Mouse (Mus musculus): ENCODE results near the gene Klhl41. TPM values are rescaled to one million over a fixed set of nuclear protein-coding genes. Genes with fewer than 3 reads are reported as not detected.

Klhl41 gene
- polyA plus RNA-seq, 1 experiment from 2014 or later: 1.6 TPM

DNA sequence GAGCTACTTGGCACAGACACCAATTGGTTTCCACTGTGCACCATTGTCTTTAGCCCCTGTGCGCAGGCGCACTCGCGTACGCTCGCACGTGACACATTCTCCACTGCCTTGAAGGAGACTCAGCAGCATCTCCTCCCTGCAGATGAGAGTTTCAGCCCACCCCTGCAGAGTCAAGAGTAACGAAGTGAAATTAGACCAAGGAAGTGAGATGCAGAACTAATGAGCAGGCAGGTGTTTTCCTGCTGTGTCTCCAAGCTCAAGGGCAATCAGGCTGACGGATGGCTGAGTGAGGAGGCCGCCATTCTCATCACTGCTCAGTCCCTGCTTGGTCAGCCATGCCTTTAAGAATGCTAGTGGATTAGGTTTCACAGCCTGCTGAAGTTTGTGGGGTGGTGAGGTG lies 29.8 kb upstream of the Klhl41 start:
- 67% methylated on average over 10 of the region's 10 CpGs for WGBS

DNA sequence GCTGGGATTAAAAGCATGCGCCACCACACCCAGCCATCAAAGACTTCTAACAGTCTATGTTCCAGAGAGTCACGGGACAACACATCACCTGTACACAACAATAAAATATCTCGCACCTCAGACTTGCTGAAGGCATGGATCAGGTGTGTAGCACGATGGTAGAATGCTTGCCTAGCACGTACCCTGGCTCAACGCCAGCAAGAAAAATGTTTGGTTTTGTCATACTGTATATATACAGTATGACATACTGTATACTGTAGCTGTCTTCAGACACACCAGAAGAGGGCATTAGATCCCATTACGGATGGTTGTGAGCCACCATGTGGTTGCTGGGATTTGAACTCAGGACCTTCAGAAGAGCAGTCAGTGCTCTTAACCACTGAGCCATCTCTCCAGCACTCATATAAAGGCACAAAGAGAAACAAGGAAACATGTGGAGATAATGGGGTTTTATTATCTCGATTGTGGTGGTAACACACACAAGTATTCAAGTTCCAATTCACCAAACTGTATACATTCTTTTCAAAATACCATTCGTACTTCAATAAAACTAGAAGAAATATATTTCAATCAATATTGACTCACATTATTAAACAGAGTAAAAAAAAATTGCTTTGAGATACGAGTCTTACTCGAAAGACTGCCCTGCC lies 24.8 kb upstream of the Klhl41 start:
- Histone ChIP-seq H3K9ac (replicated peaks; ENCODE audit: low read length) (no peak overlapping the region), H3K27ac (replicated peaks; ENCODE audit: low read depth, low read length) (no peak overlapping the region), H3K36me3 (replicated peaks; ENCODE audit: control insufficient read depth, insufficient read depth, low read depth, low read length) (no peaks in the 10 kb centered on the region), H3K4me2 (ENCODE audit: low read depth, low read length) (no peak overlapping the region), H3K4me3 (ENCODE audit: low read depth, low read length) (no peak overlapping the region), H3K27me3 (ENCODE audit: control insufficient read depth, insufficient read depth, low read length) (no peaks in the 10 kb centered on the region), H3K4me1 (ENCODE audit: control insufficient read depth, insufficient read depth, low read length) (no peaks in the 10 kb centered on the region), H3K9me3 (replicated peaks; ENCODE audit: control insufficient read depth, low read length) (no peaks in the 10 kb centered on the region)
- ATAC-seq (replicated peaks; ENCODE audit: insufficient number of reproducible peaks, low FRiP score, low TSS enrichment, low read depth) (no peak), DNase-seq (ENCODE audit: low spot score) (no peak)
- 93% methylated on average over 11 of the region's 11 CpGs for WGBS

More for the DNA sequence above, 29.8 kb upstream of the Klhl41 start:
- DNase-seq (ENCODE audit: low spot score): no peak
- Histone ChIP-seq H3K9me3 (replicated peaks; ENCODE audit: control insufficient read depth, low read length) (no peaks in the 10 kb centered on the region), H3K27me3 (ENCODE audit: control insufficient read depth, insufficient read depth, low read length) (no peaks in the 10 kb centered on the region), H3K9ac (replicated peaks; ENCODE audit: low read length) (no peak overlapping the region), H3K4me3 (ENCODE audit: low read depth, low read length) (no peak overlapping the region), H3K27ac (replicated peaks; ENCODE audit: low read depth, low read length) (no peak overlapping the region), H3K36me3 (replicated peaks; ENCODE audit: control insufficient read depth, insufficient read depth, low read depth, low read length) (no peaks in the 10 kb centered on the region), H3K4me2 (ENCODE audit: low read depth, low read length) (no peak overlapping the region), H3K4me1 (ENCODE audit: control insufficient read depth, insufficient read depth, low read length) (no peaks in the 10 kb centered on the region)
- no peak for ATAC-seq (replicated peaks; ENCODE audit: insufficient number of reproducible peaks, low FRiP score, low TSS enrichment, low read depth)

DNA sequence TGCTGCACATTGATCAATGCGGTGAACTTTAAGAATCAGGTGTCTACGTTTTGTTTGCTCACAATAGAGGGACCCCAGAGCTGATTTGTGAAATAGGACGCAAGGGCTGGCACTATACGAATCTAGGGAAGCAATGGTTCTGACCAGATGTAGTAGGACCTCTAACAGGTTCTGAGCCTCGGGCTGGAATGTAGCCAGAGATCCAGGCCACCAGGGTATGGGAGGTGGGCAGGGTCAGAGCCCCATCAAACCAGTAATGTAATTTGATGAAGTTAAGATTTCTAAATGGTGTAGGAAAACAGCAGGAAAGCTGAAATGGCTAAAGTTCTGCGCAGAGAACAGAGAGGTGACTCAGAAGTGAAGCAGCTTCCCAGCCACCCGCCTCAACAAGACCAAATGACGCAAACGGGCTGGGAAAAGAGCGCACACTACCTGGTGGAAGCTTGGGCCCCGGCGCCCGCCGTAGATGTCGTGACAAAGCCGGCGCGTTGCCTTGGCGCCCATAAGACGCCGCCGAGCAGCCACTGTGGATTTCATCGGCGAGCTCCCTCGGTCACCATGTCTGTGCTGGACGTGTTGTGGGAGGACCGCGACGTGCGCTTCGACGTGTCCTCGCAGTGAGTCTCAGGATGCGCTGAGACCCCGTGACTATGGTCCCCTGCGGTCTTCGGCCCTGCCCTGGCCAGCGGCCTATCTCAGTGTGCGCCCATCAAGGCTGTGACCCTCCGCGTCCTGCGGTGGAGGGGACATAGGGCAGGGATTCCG lies 23.0 kb upstream of the Klhl41 start, which contains the start of gene Bbs5:
Bbs5 (plus strand) TSS at position 446 of the 765 bp plus-strand sequence.
- Histone ChIP-seq H3K4me2 (ENCODE audit: low read depth, low read length) (peak within 1 kb of the TSS; percentile 44), H3K27ac (replicated peaks; ENCODE audit: low read depth, low read length) (no peak within 1 kb of the TSS), H3K9me3 (replicated peaks; ENCODE audit: control insufficient read depth, low read length) (no peaks in the 10 kb centered on the region), H3K4me3 (ENCODE audit: low read depth, low read length) (peak within 1 kb of the TSS; percentile 76), H3K4me1 (ENCODE audit: control insufficient read depth, insufficient read depth, low read length) (no peaks in the 10 kb centered on the region), H3K27me3 (ENCODE audit: control insufficient read depth, insufficient read depth, low read length) (no peaks in the 10 kb centered on the region), H3K9ac (replicated peaks; ENCODE audit: low read length) (peak within 1 kb of the TSS; percentile 63), H3K36me3 (replicated peaks; ENCODE audit: control insufficient read depth, insufficient read depth, low read depth, low read length) (no peaks in the 10 kb centered on the region)
- DNase-seq (ENCODE audit: low spot score) (peak; percentile 92), ATAC-seq (replicated peaks; ENCODE audit: insufficient number of reproducible peaks, low FRiP score, low TSS enrichment, low read depth) (peak; percentile 93)
- WGBS: 3% methylated on average over 43 of the region's 43 CpGs

DNA sequence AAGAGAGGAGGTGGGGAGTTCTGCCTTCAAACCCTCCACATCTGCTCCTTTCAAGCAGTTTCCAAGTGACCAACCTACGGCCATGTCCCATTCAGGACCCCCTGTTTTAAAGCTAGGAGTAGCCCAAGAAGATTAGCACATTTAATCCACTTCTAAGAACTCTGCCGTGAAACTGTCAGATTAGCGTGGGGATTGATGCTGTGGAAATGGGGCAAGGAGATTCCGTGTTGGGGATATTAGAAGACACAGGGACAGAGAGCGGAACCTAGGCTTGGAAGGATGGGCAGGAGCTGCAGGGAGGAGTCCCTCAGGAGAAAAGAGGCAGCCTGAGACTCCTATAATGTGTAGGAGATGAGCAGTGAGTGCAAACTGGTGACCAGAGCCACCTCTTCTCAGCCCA lies 20.2 kb upstream of the Klhl41 start:
- WGBS: 94% methylated on average over 5 of the region's 5 CpGs

GRCm38 (mm10) chr2:69659326-69659725 lies 10.6 kb upstream of the Klhl41 start:
- H3K4me2 ChIP-seq (ENCODE audit: low read depth, low read length): no peak overlapping the region
- ATAC-seq (replicated peaks; ENCODE audit: insufficient number of reproducible peaks, low FRiP score, low TSS enrichment, low read depth) (no peak), DNase-seq (ENCODE audit: low spot score) (no peak)
- 94% methylated on average over 4 of the region's 4 CpGs for WGBS
- H3K9me3 ChIP-seq (replicated peaks; ENCODE audit: control insufficient read depth, low read length): no peaks in the 10 kb centered on the region
- no peaks in the 10 kb centered on the region for H3K27me3 ChIP-seq (ENCODE audit: control insufficient read depth, insufficient read depth, low read length)
- H3K9ac ChIP-seq (replicated peaks; ENCODE audit: low read length): no peak overlapping the region
- no peak overlapping the region for H3K27ac ChIP-seq (replicated peaks; ENCODE audit: low read depth, low read length)
- H3K4me3 ChIP-seq (ENCODE audit: low read depth, low read length): no peak overlapping the region
- H3K4me1 ChIP-seq (ENCODE audit: control insufficient read depth, insufficient read depth, low read length): no peaks in the 10 kb centered on the region
- H3K36me3 ChIP-seq (replicated peaks; ENCODE audit: control insufficient read depth, insufficient read depth, low read depth, low read length): no peaks in the 10 kb centered on the region

More for the DNA sequence above, 20.2 kb upstream of the Klhl41 start:
- no peak overlapping the region for H3K9ac ChIP-seq (replicated peaks; ENCODE audit: low read length)
- H3K4me3 ChIP-seq (ENCODE audit: low read depth, low read length): no peak overlapping the region
- H3K4me1 ChIP-seq (ENCODE audit: control insufficient read depth, insufficient read depth, low read length): no peaks in the 10 kb centered on the region
- no peak overlapping the region for H3K4me2 ChIP-seq (ENCODE audit: low read depth, low read length)
- H3K27me3 ChIP-seq (ENCODE audit: control insufficient read depth, insufficient read depth, low read length): no peaks in the 10 kb centered on the region
- no peak for DNase-seq (ENCODE audit: low spot score)
- H3K36me3 ChIP-seq (replicated peaks; ENCODE audit: control insufficient read depth, insufficient read depth, low read depth, low read length): no peaks in the 10 kb centered on the region
- H3K27ac ChIP-seq (replicated peaks; ENCODE audit: low read depth, low read length): no peak overlapping the region
- no peak for ATAC-seq (replicated peaks; ENCODE audit: insufficient number of reproducible peaks, low FRiP score, low TSS enrichment, low read depth)
- no peaks in the 10 kb centered on the region for H3K9me3 ChIP-seq (replicated peaks; ENCODE audit: control insufficient read depth, low read length)

GRCm38 (mm10) chr2:69663827-69664476 lies 6.0 kb upstream of the Klhl41 start:
- 66% methylated on average over 13 of the region's 13 CpGs for WGBS
- no peak overlapping the region for H3K4me2 ChIP-seq (ENCODE audit: low read depth, low read length)
- H3K9ac ChIP-seq (replicated peaks; ENCODE audit: low read length): no peak overlapping the region; the same call in 1 of the 2 replicates
- ATAC-seq (replicated peaks; ENCODE audit: insufficient number of reproducible peaks, low FRiP score, low TSS enrichment, low read depth): no peak
- DNase-seq (ENCODE audit: low spot score): no peak
- no peaks in the 10 kb centered on the region for H3K27me3 ChIP-seq (ENCODE audit: control insufficient read depth, insufficient read depth, low read length)
- no peaks in the 10 kb centered on the region for H3K36me3 ChIP-seq (replicated peaks; ENCODE audit: control insufficient read depth, insufficient read depth, low read depth, low read length)
- H3K9me3 ChIP-seq (replicated peaks; ENCODE audit: control insufficient read depth, low read length): no peaks in the 10 kb centered on the region
- no peak overlapping the region for H3K27ac ChIP-seq (replicated peaks; ENCODE audit: low read depth, low read length)
- H3K4me3 ChIP-seq (ENCODE audit: low read depth, low read length): no peak overlapping the region
- no peaks in the 10 kb centered on the region for H3K4me1 ChIP-seq (ENCODE audit: control insufficient read depth, insufficient read depth, low read length)

DNA sequence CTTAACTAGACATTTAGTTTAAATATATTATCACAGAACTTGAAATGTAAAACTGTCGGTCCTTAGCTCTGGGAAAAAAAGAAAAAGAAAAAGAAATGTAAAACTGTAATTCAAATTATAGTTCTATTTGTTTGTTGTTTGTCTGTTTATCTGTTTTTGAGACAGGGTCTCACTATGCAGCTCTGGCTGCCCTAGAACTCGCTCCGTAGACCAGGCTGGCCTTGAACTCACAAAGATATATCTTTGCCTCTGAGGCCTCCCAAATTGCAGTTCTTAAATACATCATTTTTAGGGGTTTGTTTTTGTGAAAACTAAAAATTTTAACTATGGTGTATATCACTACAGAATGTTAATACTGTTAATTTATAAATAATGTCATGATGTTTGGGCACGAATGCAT lies 2.3 kb upstream of the Klhl41 start:
- Histone ChIP-seq H3K4me3 (ENCODE audit: low read depth, low read length) (no peak overlapping the region), H3K27ac (replicated peaks; ENCODE audit: low read depth, low read length) (no peak overlapping the region), H3K27me3 (ENCODE audit: control insufficient read depth, insufficient read depth, low read length) (no peaks in the 10 kb centered on the region), H3K4me2 (ENCODE audit: low read depth, low read length) (no peak overlapping the region), H3K9ac (replicated peaks; ENCODE audit: low read length) (no peak overlapping the region), H3K4me1 (ENCODE audit: control insufficient read depth, insufficient read depth, low read length) (no peaks in the 10 kb centered on the region), H3K36me3 (replicated peaks; ENCODE audit: control insufficient read depth, insufficient read depth, low read depth, low read length) (no peaks in the 10 kb centered on the region), H3K9me3 (replicated peaks; ENCODE audit: control insufficient read depth, low read length) (no peaks in the 10 kb centered on the region)
- WGBS: 92% methylated on average over 4 of the region's 4 CpGs
- no peak for DNase-seq (ENCODE audit: low spot score)
- ATAC-seq (replicated peaks; ENCODE audit: insufficient number of reproducible peaks, low FRiP score, low TSS enrichment, low read depth): no peak

DNA sequence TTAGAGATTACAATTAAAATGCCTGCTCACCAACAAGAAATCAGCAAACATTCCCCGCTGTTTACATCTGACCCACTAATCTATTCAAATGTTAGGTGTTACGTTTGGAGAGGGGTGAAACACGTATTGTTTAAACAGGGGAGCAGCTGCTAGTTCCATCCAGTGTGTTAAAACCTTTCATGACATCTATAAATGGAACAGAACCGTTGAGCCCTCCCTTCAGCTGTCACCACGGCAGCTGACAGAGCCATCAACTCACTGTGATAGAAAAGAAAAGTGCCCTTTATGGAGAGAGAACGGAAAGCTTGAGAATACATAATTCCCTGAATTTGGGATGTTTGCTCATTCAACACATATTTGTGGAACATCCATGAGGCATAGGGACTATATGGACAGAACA lies 1.5 kb upstream of the Klhl41 start:
- 80% methylated on average over 6 of the region's 6 CpGs for WGBS
- Histone ChIP-seq H3K36me3 (replicated peaks; ENCODE audit: control insufficient read depth, insufficient read depth, low read depth, low read length) (no peaks in the 10 kb centered on the region), H3K4me2 (ENCODE audit: low read depth, low read length) (no peak overlapping the region), H3K9ac (replicated peaks; ENCODE audit: low read length) (no peak overlapping the region), H3K9me3 (replicated peaks; ENCODE audit: control insufficient read depth, low read length) (no peaks in the 10 kb centered on the region), H3K4me3 (ENCODE audit: low read depth, low read length) (no peak overlapping the region), H3K27ac (replicated peaks; ENCODE audit: low read depth, low read length) (no peak overlapping the region), H3K27me3 (ENCODE audit: control insufficient read depth, insufficient read depth, low read length) (no peaks in the 10 kb centered on the region), H3K4me1 (ENCODE audit: control insufficient read depth, insufficient read depth, low read length) (no peaks in the 10 kb centered on the region)
- ATAC-seq (replicated peaks; ENCODE audit: insufficient number of reproducible peaks, low FRiP score, low TSS enrichment, low read depth) (no peak), DNase-seq (ENCODE audit: low spot score) (no peak)
